Mouse (Mus musculus) frontal cortex, postnatal 36 days (tissue): ENCODE results near the gene Elp5.
"Not testable (repeated sequence)": the region's sequence is repeated elsewhere in the genome, so short reads cannot be mapped to it uniquely, and the experiment has no call there.

Source experiments
- DNase-seq, 2 experiments: peaks; one replicate each; pipeline ENCODE4 v3.0.0; 2022; ENCODE audit warnings: low spot score in 2 of 2

Gene Elp5

DNA sequence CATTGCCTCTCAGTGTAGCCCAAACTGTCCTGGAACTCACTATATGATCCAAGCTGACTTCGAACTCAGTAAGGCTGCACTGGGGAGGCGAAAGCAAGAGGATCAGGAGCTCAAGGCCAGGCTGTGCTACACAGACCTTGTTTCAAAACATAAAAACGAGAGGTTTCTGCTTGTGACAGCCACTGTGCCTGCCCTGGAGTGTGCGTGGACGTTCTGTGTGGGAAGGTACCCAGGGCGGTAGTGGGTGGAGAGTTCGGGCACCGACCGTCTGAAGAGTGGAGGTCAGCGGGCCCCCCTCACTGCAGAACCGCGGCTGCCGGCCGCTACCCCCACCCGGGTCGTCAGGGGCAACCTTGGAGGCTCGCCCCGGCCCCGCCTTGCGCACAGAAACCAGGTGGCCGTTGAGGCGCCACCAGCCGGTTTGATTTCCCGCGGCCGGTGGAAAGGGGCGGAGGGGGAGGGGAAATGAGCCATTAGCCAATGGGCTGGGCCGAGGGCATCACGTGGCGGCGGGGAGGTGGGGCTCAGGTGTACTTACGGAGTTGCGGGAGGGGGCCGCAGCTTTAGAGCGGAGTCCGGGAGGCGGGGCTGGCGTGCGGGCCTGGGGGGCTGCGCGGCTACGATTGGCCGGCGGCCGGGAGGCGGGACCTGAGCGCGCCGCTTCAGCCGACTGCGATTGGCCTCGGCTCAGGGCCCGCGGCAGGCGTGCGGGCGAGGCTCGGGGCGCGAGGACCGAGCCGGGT lies 47.0 kb downstream of the Elp5 start, which contains the start of gene Ybx2:
Ybx2 (plus strand) TSS at position 660 of the 743 bp plus-strand sequence.
- DNase-seq: peak; percentile 81 to 86

DNA sequence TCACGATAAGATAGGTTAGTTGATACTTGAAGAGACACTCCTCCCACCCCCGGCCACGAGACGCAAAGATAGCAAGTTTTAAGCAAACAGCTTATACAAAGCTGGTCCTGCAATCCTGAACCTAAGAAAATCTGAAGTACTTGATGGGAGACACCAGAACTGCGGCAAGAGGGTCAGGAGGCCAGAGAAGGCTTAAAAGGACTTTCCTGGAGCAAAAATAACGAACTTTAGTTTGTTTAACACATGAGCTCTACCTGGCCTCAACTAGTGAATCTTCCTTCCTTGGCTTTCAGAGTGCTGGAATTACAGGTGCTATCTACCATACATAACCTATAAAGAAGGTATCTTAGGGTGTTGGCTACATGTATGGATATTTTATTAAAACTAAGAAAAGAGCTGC lies 47.6 kb downstream of the Elp5 start:
- no peak for DNase-seq

GRCm38 (mm10) chr11:69934169-69934568 lies 48.1 kb downstream of the Elp5 start:
- DNase-seq: peak; percentile 83 to 91

DNA sequence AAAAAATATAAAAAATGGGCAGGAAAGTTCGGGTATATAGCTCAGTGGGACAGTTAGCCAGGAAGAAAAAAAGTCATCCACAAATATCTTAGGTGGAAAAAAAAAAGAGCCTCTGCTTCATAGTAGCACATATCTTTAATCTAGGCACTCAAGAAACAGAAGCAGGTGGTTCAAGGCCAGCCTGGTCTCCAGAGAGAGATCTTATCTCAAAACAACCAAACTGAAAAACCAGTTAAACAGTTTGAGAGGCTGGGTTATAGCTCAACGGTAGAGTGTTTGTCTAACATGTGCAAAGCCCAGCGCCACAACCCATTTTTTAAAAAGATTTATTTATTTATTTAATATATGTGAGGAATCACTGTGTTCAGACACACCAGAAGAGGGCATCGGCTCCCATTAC lies 49.3 kb downstream of the Elp5 start:
- no peak for DNase-seq

DNA sequence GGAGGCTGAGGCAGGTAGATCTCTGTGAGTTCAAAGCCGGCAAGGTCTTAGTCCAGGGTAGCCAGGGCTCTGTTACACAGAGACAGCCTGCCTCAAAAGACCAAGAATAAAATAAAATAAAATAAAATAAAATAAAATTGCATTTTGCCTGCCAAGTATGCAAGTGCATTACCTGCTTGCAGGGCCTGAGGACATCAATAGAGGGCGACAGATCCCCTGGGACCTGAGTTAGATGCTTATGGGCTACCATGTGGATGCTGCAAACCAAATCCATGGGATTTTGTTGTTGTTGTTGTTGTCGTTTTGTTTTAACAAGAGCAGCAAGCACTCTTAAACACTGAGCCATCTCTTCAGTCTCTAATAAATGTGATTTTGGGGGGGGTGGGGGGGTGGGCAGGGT lies 50.1 kb downstream of the Elp5 start:
- DNase-seq: no peak

- no peak for DNase-seq
Measured at GRCm38 (mm10) chr11:69931769-69932168, 50.5 kb downstream of the Elp5 start.

DNA sequence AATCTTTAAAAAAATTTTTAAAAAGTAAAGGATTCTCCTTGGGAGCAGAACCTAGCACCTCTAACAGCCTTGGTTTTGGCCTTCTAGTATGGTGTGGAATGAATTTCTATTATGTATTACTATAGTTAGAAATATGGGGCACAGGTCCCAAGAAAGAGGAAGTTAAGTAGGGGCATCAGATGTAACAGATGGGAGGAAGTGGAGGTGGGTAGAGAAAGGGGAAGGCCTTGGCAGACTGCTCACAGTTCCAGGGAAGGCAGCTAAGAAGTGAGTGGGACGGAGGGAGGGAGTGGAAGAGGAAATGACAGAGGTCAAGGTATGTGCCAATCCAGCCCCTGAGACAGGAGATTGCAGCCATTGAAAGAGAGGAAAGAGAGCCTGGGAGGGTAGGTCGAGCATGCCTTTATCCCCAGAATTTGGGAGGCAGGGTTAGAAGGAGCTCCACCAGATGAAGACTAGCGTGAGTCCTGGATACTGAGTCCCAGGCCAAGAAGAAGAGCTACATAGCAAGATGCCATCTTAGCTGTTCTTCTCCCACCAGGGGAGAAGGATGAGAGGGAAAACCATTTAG lies 51.3 kb downstream of the Elp5 start:
- no peak for DNase-seq

- not testable (repeated sequence) for DNase-seq
Measured at GRCm38 (mm10) chr11:69930176-69930575, 52.1 kb downstream of the Elp5 start.

GRCm38 (mm10) chr11:69929712-69930111 lies 52.6 kb downstream of the Elp5 start:
- no peak for DNase-seq

DNA sequence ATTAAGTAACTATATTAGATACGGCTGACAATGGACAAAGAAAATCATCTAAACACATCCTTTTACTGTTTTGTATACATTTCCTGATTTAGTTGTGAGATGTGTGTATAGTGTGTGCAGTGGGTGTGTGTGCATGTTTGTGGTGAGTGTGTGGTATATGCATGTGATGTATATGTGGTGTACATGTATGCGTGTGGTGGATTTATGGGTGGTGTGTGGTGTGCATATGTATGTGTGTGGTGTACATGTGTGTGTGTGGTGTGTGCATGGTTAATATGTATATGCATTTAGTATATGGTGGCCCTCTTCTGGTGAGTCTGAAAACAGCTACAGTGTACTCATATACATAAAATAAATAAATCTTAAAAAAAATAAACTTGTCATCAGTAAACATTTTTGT lies 54.8 kb downstream of the Elp5 start:
- no peak for DNase-seq

DNA sequence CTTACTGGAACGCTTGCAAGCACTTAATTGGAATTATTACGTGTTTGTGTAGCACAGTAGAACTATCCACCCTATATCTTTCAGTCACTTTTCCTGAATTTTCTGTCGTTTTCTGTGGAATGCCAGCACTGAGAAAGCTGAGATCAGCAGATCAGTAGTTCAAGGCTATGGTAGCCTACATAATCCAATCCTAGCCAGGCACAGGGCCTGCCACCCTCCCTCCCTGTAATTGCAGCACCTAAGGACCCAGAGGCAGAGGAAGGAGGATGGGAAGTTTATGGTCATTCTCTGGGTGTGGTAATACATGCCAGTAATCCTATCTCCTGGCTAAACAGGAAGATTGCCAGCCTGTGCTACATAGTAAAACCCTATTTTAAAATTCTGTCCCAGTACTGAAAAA lies 59.5 kb downstream of the Elp5 start:
- DNase-seq: no peak

GRCm38 (mm10) chr11:69922012-69922756 lies 60.1 kb downstream of the Elp5 start:
- no peak for DNase-seq

GRCm38 (mm10) chr11:69921114-69922011 lies 61.0 kb downstream of the Elp5 start, which contains the start of gene Eif5a:
Gene Eif5a (minus strand): TSS chr11:69921958.
- peak; percentile 100 for DNase-seq

DNA sequence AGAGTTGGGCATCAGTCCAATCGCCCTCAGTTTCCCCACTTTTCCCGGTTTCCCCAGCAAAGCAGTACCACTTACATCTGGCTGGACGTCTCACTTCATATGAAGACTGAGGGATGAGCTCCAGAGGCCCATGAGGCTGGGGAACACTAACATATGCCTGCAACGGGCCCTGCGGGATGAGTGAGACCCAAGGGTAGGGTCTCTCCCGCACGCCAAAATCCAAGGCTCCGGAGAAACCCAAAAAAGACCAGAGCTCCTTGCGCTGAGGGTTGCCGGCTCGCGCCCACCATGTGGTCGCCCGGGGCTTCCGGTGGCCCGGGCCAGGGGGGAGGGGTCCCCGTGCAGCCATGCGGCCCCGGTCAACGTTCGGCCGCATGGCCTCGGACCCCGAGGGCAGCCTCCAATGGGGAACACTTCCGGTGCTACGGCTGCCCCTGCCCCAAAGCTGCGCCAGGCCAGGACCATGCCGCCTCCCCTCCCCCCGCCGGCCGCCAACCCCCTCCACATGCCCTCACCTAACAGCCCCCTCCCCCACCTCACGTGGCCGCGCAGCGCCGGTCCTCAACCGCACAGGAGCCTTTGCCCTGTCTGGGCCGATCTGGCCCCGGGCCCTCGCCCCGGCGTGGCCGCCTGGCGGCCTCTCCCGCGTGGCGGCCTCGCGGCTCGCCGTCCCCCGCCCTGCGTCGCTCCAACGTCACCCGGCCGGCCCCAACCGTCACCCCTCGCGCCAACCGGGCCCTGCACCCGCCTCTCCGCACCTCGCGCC lies 61.9 kb downstream of the Elp5 start:
- no peak for DNase-seq

DNA sequence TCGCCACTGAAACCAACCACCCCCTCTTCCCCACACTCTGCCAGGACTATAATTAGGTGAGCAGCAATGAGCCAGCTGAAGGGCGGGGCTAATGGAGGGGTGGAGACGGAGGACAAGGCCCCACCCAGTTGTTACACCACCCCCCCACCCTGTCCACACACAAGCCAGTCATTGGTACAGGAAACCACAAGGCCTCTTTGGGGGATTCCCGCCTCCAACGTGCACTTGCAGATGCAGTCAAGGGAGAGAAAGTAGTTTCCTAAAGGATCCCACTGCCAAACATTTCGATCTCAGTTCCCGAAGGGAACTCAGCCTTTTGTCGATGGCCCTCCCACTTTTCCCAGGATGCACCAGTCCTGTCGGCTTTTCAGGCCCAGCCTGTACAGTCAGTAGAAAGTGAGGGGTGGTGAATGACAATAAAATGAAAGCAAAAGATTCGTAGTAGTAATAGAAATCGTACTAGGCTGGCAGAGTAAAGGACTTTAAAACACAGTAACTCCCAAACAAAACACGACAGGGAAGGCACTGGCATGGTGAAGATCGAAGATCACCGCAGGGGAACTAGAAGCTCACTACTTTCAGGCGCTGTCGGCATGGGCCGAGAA lies 62.6 kb downstream of the Elp5 start:
- DNase-seq: peak in 1 of 2 experiments; percentile 34

- no peak for DNase-seq
Measured at GRCm38 (mm10) chr11:69919053-69919452, 63.3 kb downstream of the Elp5 start.
